Mouse (Mus musculus) forebrain, embryonic 16.5 days (tissue): ENCODE data around the gene Serpina6. TPM values are rescaled to one million over a fixed set of nuclear protein-coding genes. Genes with fewer than 3 reads are reported as not detected.
"Not testable (repeated sequence)": the region's sequence is repeated elsewhere in the genome, so short reads cannot be mapped to it uniquely, and the experiment has no call there.

Source experiments
- ATAC-seq: fragments of 200-750 bp; cut with Nextera tagmentation; 2 replicates; pipeline ENCODE4 v1.8.0; 2017; ENCODE audit warnings: mild to moderate bottlenecking, moderate library complexity
- H3K27ac ChIP-seq: fragments of 300-500 bp; sonication (generic); 2 replicates; pipeline ENCODE4 v1.5.1; 2014; ENCODE audit warnings: low read length, control low read depth
- H3K27me3 ChIP-seq: fragments of 300-500 bp; sonication (generic); replicated peaks from 2 replicates; pipeline ENCODE4 v1.6.1; 2014; ENCODE audit warnings: low read length; ENCODE audit not compliant: control insufficient read depth, insufficient read depth
- H3K36me3 ChIP-seq: fragments of 300-500 bp; sonication (generic); 2 replicates; pipeline ENCODE4 v1.6.1; 2014; ENCODE audit not compliant: control insufficient read depth, insufficient read depth
- H3K4me1 ChIP-seq: fragments of 300-500 bp; sonication (generic); replicated peaks from 2 replicates; pipeline ENCODE4 v1.6.1; 2014; ENCODE audit warnings: low read length; ENCODE audit not compliant: control insufficient read depth, insufficient read depth
- H3K4me2 ChIP-seq: fragments of 300-500 bp; sonication (generic); 2 replicates; pipeline ENCODE4 v1.6.1; 2014; ENCODE audit warnings: mild to moderate bottlenecking, low read length, control low read depth
- H3K4me3 ChIP-seq: fragments of 300-500 bp; sonication (generic); replicated peaks from 2 replicates; pipeline ENCODE4 v1.5.1; 2014; ENCODE audit warnings: mild to moderate bottlenecking, low read length, control low read depth
- H3K9ac ChIP-seq: fragments of 300-500 bp; sonication (generic); replicated peaks from 2 replicates; pipeline ENCODE4 v1.6.1; 2014; ENCODE audit warnings: low read depth, low read length, control low read depth
- H3K9me3 ChIP-seq: fragments of 300-500 bp; sonication (generic); 2 replicates; pipeline ENCODE4 v1.6.1; 2016; ENCODE audit warnings: low read length; ENCODE audit not compliant: control insufficient read depth
- WGBS: fragments of 180-500 bp; shearing (Covaris S2); extraction: QIAGEN DNeasy Blood & Tissue Kit; methylation state at CpG from one replicate; pipeline ENCODE4 v1.1.7; 2014; 5-methylcytosine and 5-hydroxymethylcytosine counted together
- polyA plus RNA-seq: library from polyadenylated mRNA; unstranded; fragments of >200 nt; fragmentation: Nextera tagmentation; extraction: Ambion mirVana; gene quantifications from 2 replicates; pipeline ENCODE4 v1.2.1, GENCODE M21; 2015

Serpina6 gene
- polyA plus RNA-seq, 1 experiment from 2014 or later: not detected

GRCm38 (mm10) chr12:103662053-103662452 lies 5.0 kb upstream of the Serpina6 start:
- H3K9me3 ChIP-seq, ATAC-seq, H3K4me2 ChIP-seq, H3K4me3 ChIP-seq, H3K27me3 ChIP-seq, H3K9ac ChIP-seq, H3K27ac ChIP-seq, H3K36me3 ChIP-seq, H3K4me1 ChIP-seq: not testable (repeated sequence)

GRCm38 (mm10) chr12:103660076-103660475 lies 3.1 kb upstream of the Serpina6 start:
- WGBS: 86% methylated on average over 5 of the region's 5 CpGs

GRCm38 (mm10) chr12:103659171-103659570 lies 2.2 kb upstream of the Serpina6 start:
- no peak for ATAC-seq
- WGBS: 77% methylated on average over 2 of the region's 2 CpGs

More at GRCm38 (mm10) chr12:103660076-103660475, 3.1 kb upstream of the Serpina6 start:
- no peaks in the 10 kb centered on the region for H3K36me3 ChIP-seq
- ATAC-seq: no peak
- no peaks in the 10 kb centered on the region for H3K27me3 ChIP-seq
- no peaks in the 10 kb centered on the region for H3K4me1 ChIP-seq
- no peak overlapping the region for H3K4me3 ChIP-seq
- H3K4me2 ChIP-seq: no peak overlapping the region
- H3K9me3 ChIP-seq: no peaks in the 10 kb centered on the region
- no peak overlapping the region for H3K27ac ChIP-seq
- no peak overlapping the region for H3K9ac ChIP-seq

GRCm38 (mm10) chr12:103657991-103658390 lies 979 bp upstream of the Serpina6 start:
- Histone ChIP-seq H3K27me3 (no peaks in the 10 kb centered on the region), H3K27ac (no peak overlapping the region), H3K9me3 (no peaks in the 10 kb centered on the region), H3K4me2 (no peak overlapping the region), H3K36me3 (no peaks in the 10 kb centered on the region), H3K9ac (no peak overlapping the region), H3K4me3 (no peak overlapping the region), H3K4me1 (no peaks in the 10 kb centered on the region)
- ATAC-seq: no peak
- WGBS: 84% methylated on average over 10 of the region's 10 CpGs

More at GRCm38 (mm10) chr12:103659171-103659570, 2.2 kb upstream of the Serpina6 start:
- Histone ChIP-seq H3K36me3 (no peaks in the 10 kb centered on the region), H3K27ac (no peak overlapping the region), H3K4me3 (no peak overlapping the region), H3K4me1 (no peaks in the 10 kb centered on the region), H3K9ac (no peak overlapping the region), H3K9me3 (no peaks in the 10 kb centered on the region), H3K27me3 (no peaks in the 10 kb centered on the region), H3K4me2 (no peak overlapping the region)

GRCm38 (mm10) chr12:103655123-103656044 lies 1.6 kb downstream of the Serpina6 start:
- Histone ChIP-seq H3K4me1 (no peaks in the 10 kb centered on the region), H3K9ac (no peak overlapping the region), H3K36me3 (no peaks in the 10 kb centered on the region), H3K27ac (no peak overlapping the region), H3K27me3 (no peaks in the 10 kb centered on the region), H3K4me3 (no peak overlapping the region), H3K4me2 (no peak overlapping the region), H3K9me3 (no peaks in the 10 kb centered on the region)
- ATAC-seq: no peak
- WGBS: 91% methylated on average over 7 of the region's 7 CpGs

DNA sequence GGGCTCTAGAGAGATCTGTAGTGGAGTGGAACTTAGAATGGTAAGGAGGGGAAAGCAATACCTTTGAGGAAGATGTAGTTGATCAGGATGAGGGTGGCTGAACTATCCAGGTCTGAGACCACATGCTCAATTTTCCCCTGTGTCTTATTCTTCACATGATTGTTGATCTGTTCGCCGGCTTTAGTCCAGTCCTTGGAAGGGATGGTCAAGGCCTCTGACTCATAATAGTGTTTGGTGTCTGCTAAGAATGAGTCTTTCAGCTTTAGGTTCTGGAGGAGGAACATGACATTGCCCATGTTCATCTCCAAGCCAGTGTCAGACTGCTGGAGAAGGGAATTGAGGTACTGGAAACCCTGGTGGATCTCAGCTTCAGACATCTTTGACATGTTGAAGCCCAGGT lies 3.2 kb downstream of the Serpina6 start:
- no peak overlapping the region for H3K9ac ChIP-seq
- no peaks in the 10 kb centered on the region for H3K9me3 ChIP-seq
- ATAC-seq: no peak
- H3K4me1 ChIP-seq: no peaks in the 10 kb centered on the region
- H3K27me3 ChIP-seq: no peaks in the 10 kb centered on the region
- 98% methylated on average over 2 of the region's 2 CpGs for WGBS
- H3K36me3 ChIP-seq: no peaks in the 10 kb centered on the region
- H3K27ac ChIP-seq: no peak overlapping the region
- H3K4me2 ChIP-seq: no peak overlapping the region
- H3K4me3 ChIP-seq: no peak overlapping the region

DNA sequence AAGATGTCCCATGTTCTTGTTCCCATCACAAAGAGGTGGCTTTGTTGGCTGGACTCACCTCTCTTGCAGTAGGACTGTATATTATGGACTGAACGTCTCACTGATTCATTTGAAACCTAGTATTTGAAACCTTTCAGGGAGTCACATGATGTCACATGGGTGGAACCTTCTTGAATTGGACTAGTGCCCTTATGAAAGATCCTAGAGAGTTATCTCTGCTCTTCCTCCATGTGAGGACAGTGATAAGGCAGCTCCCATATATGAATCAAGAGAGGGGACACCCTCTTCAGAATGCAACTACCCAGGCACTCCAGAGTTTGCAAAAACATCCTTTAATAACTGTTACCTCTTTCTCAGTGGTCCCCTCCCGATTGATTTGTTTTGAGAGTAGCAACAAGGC lies 10.7 kb downstream of the Serpina6 start:
- no peaks in the 10 kb centered on the region for H3K36me3 ChIP-seq
- H3K9ac ChIP-seq: no peak overlapping the region
- no peaks in the 10 kb centered on the region for H3K27me3 ChIP-seq
- WGBS: 75% methylated on average over 2 of the region's 2 CpGs
- no peaks in the 10 kb centered on the region for H3K9me3 ChIP-seq
- H3K4me1 ChIP-seq: no peaks in the 10 kb centered on the region
- no peak overlapping the region for H3K4me2 ChIP-seq
- ATAC-seq: no peak
- H3K27ac ChIP-seq: no peak overlapping the region
- no peak overlapping the region for H3K4me3 ChIP-seq

DNA sequence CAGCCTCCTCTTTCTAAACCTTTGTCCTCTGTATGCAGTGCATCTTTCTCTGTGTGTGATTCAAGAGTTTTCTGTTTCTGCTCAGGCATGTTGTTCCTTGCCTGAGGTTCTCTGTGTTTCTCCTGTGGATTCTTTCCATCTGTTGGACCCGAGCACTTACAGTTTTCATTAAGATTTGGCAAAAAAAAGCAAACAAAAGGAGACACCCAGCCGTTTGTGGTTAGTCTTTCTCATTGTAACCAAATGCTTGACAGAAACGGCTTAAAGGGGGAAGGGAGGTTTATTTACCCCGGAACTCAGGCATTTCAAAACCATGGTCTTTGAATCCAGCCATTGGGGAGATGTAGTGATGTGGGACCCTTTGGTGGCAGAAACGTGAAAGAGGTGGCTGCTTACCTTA lies 12.4 kb downstream of the Serpina6 start:
- no peak for ATAC-seq
- 34% methylated on average over 5 of the region's 5 CpGs for WGBS
- no peaks in the 10 kb centered on the region for H3K9me3 ChIP-seq
- H3K4me1 ChIP-seq: no peaks in the 10 kb centered on the region
- no peak overlapping the region for H3K4me2 ChIP-seq
- H3K9ac ChIP-seq: no peak overlapping the region
- no peak overlapping the region for H3K4me3 ChIP-seq
- no peaks in the 10 kb centered on the region for H3K27me3 ChIP-seq
- no peak overlapping the region for H3K27ac ChIP-seq
- H3K36me3 ChIP-seq: no peaks in the 10 kb centered on the region

DNA sequence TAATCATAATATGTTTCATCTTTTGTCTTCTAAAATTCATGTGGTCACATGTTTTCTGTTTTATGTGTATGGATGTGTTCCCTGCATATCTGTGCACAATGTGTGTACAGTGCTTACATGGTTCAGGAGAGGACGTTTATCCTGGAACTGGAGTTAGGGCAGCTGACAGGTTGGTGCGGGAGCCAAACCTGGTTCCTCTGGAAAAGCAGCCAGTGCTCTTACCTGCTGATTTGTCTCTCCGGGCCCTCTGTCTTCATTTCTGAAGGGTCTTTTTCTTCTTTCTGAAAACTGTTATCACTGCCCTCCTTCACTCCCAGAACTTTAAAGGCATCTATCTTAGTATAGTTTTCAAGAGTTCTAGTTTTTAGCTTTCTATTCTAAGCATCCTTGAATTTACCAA lies 13.2 kb downstream of the Serpina6 start:
- H3K4me1 ChIP-seq: no peaks in the 10 kb centered on the region
- 86% methylated on average over 3 of the region's 3 CpGs for WGBS

More for the DNA sequence above, 13.2 kb downstream of the Serpina6 start:
- Histone ChIP-seq H3K9me3 (no peaks in the 10 kb centered on the region), H3K4me2 (no peak overlapping the region), H3K9ac (no peak overlapping the region), H3K27ac (no peak overlapping the region), H3K27me3 (no peaks in the 10 kb centered on the region), H3K4me3 (no peak overlapping the region), H3K36me3 (no peaks in the 10 kb centered on the region)
- ATAC-seq: no peak
